Mouse (Mus musculus) lung, adult 2 months (tissue): ENCODE results near the gene Rasal1. TPM values are rescaled to one million over a fixed set of nuclear protein-coding genes. Genes with fewer than 3 reads are reported as not detected.

Experiments
- DNase-seq: peaks from one replicate; pipeline ENCODE4 v3.0.0; 2022
- H3K4me1 ChIP-seq: fragments of 200-500 bp; 2 replicates; pipeline ENCODE4 v1.6.1; 2011; ENCODE audit warnings: low read length; ENCODE audit not compliant: control insufficient read depth, insufficient read depth
- H3K4me3 ChIP-seq: fragments of 200-500 bp; replicated peaks from 2 replicates; pipeline ENCODE3; 2011; ENCODE audit warnings: low read depth, mild to moderate bottlenecking, control low read depth, low read length; ENCODE audit errors: extremely low read depth
- CTCF ChIP-seq: fragments of 200-500 bp; IDR thresholded peaks from 2 replicates; pipeline ENCODE4 v1.5.1; 2011; ENCODE audit warnings: mild to moderate bottlenecking, low read length, control low read depth; ENCODE audit not compliant: insufficient read depth
- POLR2A ChIP-seq: fragments of 200-500 bp; IDR thresholded peaks from 2 replicates; pipeline ENCODE4 v1.6.1; 2011; ENCODE audit warnings: low read depth, mild to moderate bottlenecking, control low read depth, low read length, borderline replicate concordance; ENCODE audit errors: extremely low read depth
- WGBS: fragments of 180-500 bp; shearing (Covaris S2); methylation state at CpG from one replicate; pipeline ENCODE4 v1.1.7; 2018; 5-methylcytosine and 5-hydroxymethylcytosine counted together
- polyA plus RNA-seq: library from polyadenylated mRNA; depleted of rRNA; stranded (reverse); fragments of >200 nt; gene quantifications from 2 replicates; pipeline ENCODE4 v1.2.3, GENCODE M21; 2012

Gene Rasal1
- polyA plus RNA-seq, 1 experiment: 1.6 TPM

GRCm38 (mm10) chr5:120698801-120699391, 50.3 kb downstream of the Rasal1 start:
- TF ChIP-seq CTCF: no peak
- no peak for TF ChIP-seq POLR2A
- DNase-seq: no peak
- no peaks in the 10 kb centered on the region for H3K4me1 ChIP-seq
- 58% methylated on average over 16 of the region's 16 CpGs for WGBS
- no peak overlapping the region for H3K4me3 ChIP-seq

GRCm38 (mm10) chr5:120700996-120701790, 52.6 kb downstream of the Rasal1 start:
- Histone ChIP-seq H3K4me3 (no peak overlapping the region), H3K4me1 (no peaks in the 10 kb centered on the region)
- DNase-seq: no peak
- TF ChIP-seq CTCF (no peak), POLR2A (no peak)
- WGBS: 55% methylated on average over 11 of the region's 11 CpGs

GRCm38 (mm10) chr5:120702421-120702820, 53.8 kb downstream of the Rasal1 start:
- TF ChIP-seq CTCF (no peak), POLR2A (no peak)
- Histone ChIP-seq H3K4me3 (no peak overlapping the region), H3K4me1 (no peaks in the 10 kb centered on the region)
- WGBS: 76% methylated on average over 4 of the region's 4 CpGs
- no peak for DNase-seq

- H3K4me3 ChIP-seq: no peak overlapping the region
- DNase-seq: no peak
- WGBS: 68% methylated on average over 2 of the region's 2 CpGs
- no peak for TF ChIP-seq CTCF
- no peak for TF ChIP-seq POLR2A
- no peaks in the 10 kb centered on the region for H3K4me1 ChIP-seq
Measured at GRCm38 (mm10) chr5:120702969-120703368, 54.4 kb downstream of the Rasal1 start.

GRCm38 (mm10) chr5:120703660-120704059, 55.0 kb downstream of the Rasal1 start:
- 82% methylated on average over 3 of the region's 3 CpGs for WGBS
- H3K4me3 ChIP-seq: no peak overlapping the region
- TF ChIP-seq CTCF: no peak
- no peak for TF ChIP-seq POLR2A
- no peaks in the 10 kb centered on the region for H3K4me1 ChIP-seq
- DNase-seq: no peak

GRCm38 (mm10) chr5:120704421-120704820, 55.8 kb downstream of the Rasal1 start:
- no peaks in the 10 kb centered on the region for H3K4me1 ChIP-seq
- no peak for TF ChIP-seq CTCF
- no peak for TF ChIP-seq POLR2A
- H3K4me3 ChIP-seq: no peak overlapping the region
- no peak for DNase-seq
- WGBS: 51% methylated on average over 6 of the region's 6 CpGs

GRCm38 (mm10) chr5:120706541-120706940, 57.9 kb downstream of the Rasal1 start:
- WGBS: 7% methylated on average over 16 of the region's 16 CpGs
- DNase-seq: no peak
- H3K4me3 ChIP-seq: no peak overlapping the region
- TF ChIP-seq POLR2A (no peak), CTCF (no peak)
- no peaks in the 10 kb centered on the region for H3K4me1 ChIP-seq

- TF ChIP-seq POLR2A: no peak
- DNase-seq: no peak
- 38% methylated on average over 13 of the region's 13 CpGs for WGBS
Measured at GRCm38 (mm10) chr5:120706976-120707375, 58.4 kb downstream of the Rasal1 start.

GRCm38 (mm10) chr5:120710161-120710825, 61.7 kb downstream of the Rasal1 start:
- Histone ChIP-seq H3K4me3 (no peak overlapping the region), H3K4me1 (no peaks in the 10 kb centered on the region)
- TF ChIP-seq POLR2A (no peak), CTCF (no peak)
- 3% methylated on average over 40 of the region's 40 CpGs for WGBS
- DNase-seq: no peak

More at GRCm38 (mm10) chr5:120706976-120707375, 58.4 kb downstream of the Rasal1 start:
- no peaks in the 10 kb centered on the region for H3K4me1 ChIP-seq
- H3K4me3 ChIP-seq: no peak overlapping the region
